Mouse (Mus musculus): ENCODE data around the gene Ap2m1.
A peak's percentile ranks its signal among the peaks of the same experiment; 100 is the strongest.
"Not testable (repeated sequence)": the region's sequence is repeated elsewhere in the genome, so short reads cannot be mapped to it uniquely, and the experiment has no call there.

Gene Ap2m1

GRCm38 (mm10) chr16:20535296-20536080 is at the start of gene Ap2m1:
TSS of gene Ap2m1 (plus strand) at chr16:20535478.
- peak; percentile 83 to 87 for DNase-seq

- no peak for DNase-seq
These were observed 49.2 kb upstream of the Ap2m1 start for GRCm38 (mm10) chr16:20486048-20486447.

GRCm38 (mm10) chr16:20488151-20488550 is 47.1 kb upstream of the Ap2m1 start:
- DNase-seq: no peak

GRCm38 (mm10) chr16:20488751-20489150 is 46.5 kb upstream of the Ap2m1 start:
- not testable (repeated sequence) for DNase-seq

GRCm38 (mm10) chr16:20489233-20489632 is 46.0 kb upstream of the Ap2m1 start:
- no peak for DNase-seq

GRCm38 (mm10) chr16:20490581-20490980 is 44.7 kb upstream of the Ap2m1 start:
- no peak for DNase-seq

- DNase-seq: no peak
These were observed 44.0 kb upstream of the Ap2m1 start for GRCm38 (mm10) chr16:20491301-20491700.

GRCm38 (mm10) chr16:20493452-20493851 is 41.8 kb upstream of the Ap2m1 start:
- DNase-seq: no peak

GRCm38 (mm10) chr16:20496671-20497600 is 38.3 kb upstream of the Ap2m1 start:
- DNase-seq: peak; percentile 21 to 41

- no peak for DNase-seq
These were observed 37.1 kb upstream of the Ap2m1 start for GRCm38 (mm10) chr16:20497980-20498676.

- peak; percentile 89 to 94 for DNase-seq
These were observed 36.4 kb upstream of the Ap2m1 start, which contains the start of gene Eif2b5 for GRCm38 (mm10) chr16:20498677-20499475. TSS of gene Eif2b5 (plus strand) at chr16:20498817.

GRCm38 (mm10) chr16:20506000-20506399 is 29.3 kb upstream of the Ap2m1 start:
- no peak for DNase-seq

GRCm38 (mm10) chr16:20509349-20509748 is 25.9 kb upstream of the Ap2m1 start:
- peak in 1 of 2 experiments; percentile 20 for DNase-seq

GRCm38 (mm10) chr16:20511277-20511847 is 23.9 kb upstream of the Ap2m1 start:
- DNase-seq: no peak

GRCm38 (mm10) chr16:20516032-20516431 is 19.2 kb upstream of the Ap2m1 start:
- no peak for DNase-seq

- peak; percentile 87 to 89 for DNase-seq
These were observed 18.5 kb upstream of the Ap2m1 start, which contains the start of gene Dvl3 for GRCm38 (mm10) chr16:20516726-20517201. TSS of gene Dvl3 (plus strand) at chr16:20516982.

GRCm38 (mm10) chr16:20517216-20517615 is 18.1 kb upstream of the Ap2m1 start:
- peak in 1 of 2 experiments; percentile 52 for DNase-seq

GRCm38 (mm10) chr16:20517701-20518374 is 17.4 kb upstream of the Ap2m1 start:
- no peak for DNase-seq

- DNase-seq: no peak
These were observed 11.4 kb upstream of the Ap2m1 start for GRCm38 (mm10) chr16:20523886-20524285.

GRCm38 (mm10) chr16:20528779-20529178 is 6.5 kb upstream of the Ap2m1 start:
- DNase-seq: no peak

- no peak for DNase-seq
These were observed 5.9 kb upstream of the Ap2m1 start for GRCm38 (mm10) chr16:20529375-20529774.

Measured in spleen, adult 18-20 months (tissue).